Mouse (Mus musculus) liver, embryonic 14.5 days (tissue): ENCODE data around the gene Krtap2-4.

Experiments
- CTCF ChIP-seq: IDR thresholded peaks from 2 replicates; pipeline ENCODE4 v1.5.1; 2016; ENCODE audit warnings: antibody characterized with exemption, low read depth, control low read depth
- EP300 ChIP-seq: IDR thresholded peaks from 2 replicates; pipeline ENCODE4 v1.6.1; 2016; ENCODE audit warnings: antibody characterized with exemption, low read depth

GRCm38 (mm10) chr11:99659256-99659655 is 44.6 kb upstream of the Krtap2-4 start:
- no peak for TF ChIP-seq CTCF
- TF ChIP-seq EP300: no peak
